Mouse (Mus musculus) heart, postnatal 0 days (tissue): ENCODE measurements around the gene Gatad2a.
A peak's percentile ranks its signal among the peaks of the same experiment; 100 is the strongest.

Source experiments
- CTCF ChIP-seq: IDR thresholded peaks from 2 replicates; pipeline ENCODE4 v1.5.1; 2016; ENCODE audit warnings: antibody characterized with exemption, control low read depth, low read depth
- EP300 ChIP-seq: IDR thresholded peaks from 2 replicates; pipeline ENCODE4 v1.6.1; 2016; ENCODE audit warnings: antibody characterized with exemption, low read depth

DNA sequence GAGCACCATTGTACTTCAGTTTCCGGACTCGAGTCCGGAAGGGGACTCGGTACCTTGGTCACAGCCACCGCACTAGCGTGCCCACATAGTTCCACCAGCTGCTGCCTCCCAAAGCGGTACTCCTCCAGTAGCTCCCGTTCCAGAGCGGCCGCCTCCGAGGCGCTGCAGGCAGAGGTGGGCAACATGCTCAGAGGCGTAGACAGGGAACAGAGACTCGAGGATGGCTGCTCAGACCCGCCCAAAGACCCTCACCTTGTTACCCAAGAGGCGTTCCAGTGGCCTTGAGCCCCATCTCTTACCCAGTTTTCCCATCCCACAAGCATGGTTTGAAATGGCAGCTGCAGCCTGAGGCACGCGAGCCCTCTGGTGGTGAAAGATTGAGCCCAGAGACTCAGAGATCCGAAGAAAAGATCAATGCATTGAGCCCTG lies 105.4 kb downstream of the Gatad2a start:
- peak; percentile 69 for TF ChIP-seq CTCF
- TF ChIP-seq EP300, result no peak
